In genomic region chr10:76260358-76261059, GRCm38 (mm10) we compare ENCODE assay signal across 13 mouse cellular contexts. TPM values are rescaled to one million over a fixed set of nuclear protein-coding genes. Genes with fewer than 3 reads are reported as not detected.
A peak's percentile ranks its signal among the peaks of the same experiment; 100 is the strongest.
DNase-seq lines count a peak whose midpoint lies in the region; ATAC-seq lines count a peak whose summit lies in the region.
"Had no signal": no experiment of that assay in that cellular context is flagged by ENCODE, and none has a peak within 500 bp of the region (broad histone marks: within the 10 kb centered on the region; RNA-seq: fewer than 3 reads in every experiment).

No protein-coding gene starts in this region.

- no peaks in the 10 kb centered on the region for H3K27me3 ChIP-seq in forebrain, embryonic 10.5 days (ENCODE audit: poor library complexity, severe bottlenecking)
- no peaks in the 10 kb centered on the region for H3K27me3 ChIP-seq in forebrain, embryonic 13.5 days
- H3K27me3 ChIP-seq: forebrain, embryonic 12.5 days; lung, embryonic 15.5 days had no signal

- H3K4me1 ChIP-seq in forebrain, embryonic 10.5 days: peaks cover 22% of the 10 kb centered on the region
- H3K4me1 ChIP-seq in forebrain, embryonic 13.5 days: no peaks in the 10 kb centered on the region; the same call in 1 of the 2 replicates
- H3K4me1 ChIP-seq: forebrain, embryonic 12.5 days had no signal

- no peak overlapping the region for H3K9ac ChIP-seq in forebrain, embryonic 13.5 days
- H3K9ac ChIP-seq: forebrain, embryonic 12.5 days; lung, embryonic 15.5 days had no signal

- no peak for DNase-seq in forebrain, embryonic 10.5 days (ENCODE audit: extremely low spot score, low spot score)
- DNase-seq in layer of hippocampus, adult 11-12 months (ENCODE audit: low spot score): peak; percentile 48
- no peak for DNase-seq in layer of hippocampus, postnatal 10 days (ENCODE audit: low spot score in 2 of 2)
- DNase-seq in R1 (ENCODE audit: low read depth, low spot score): peak; percentile 43
- peak; percentile 69 for DNase-seq in lung, postnatal 10 days
- DNase-seq in gastrocnemius, postnatal 36 days: no peak
- DNase-seq in MN1 (ENCODE audit: low spot score): no peak
- DNase-seq: cerebellum, adult 9-10 months had no signal

- no peaks in the 10 kb centered on the region for H3K9me3 ChIP-seq in forebrain, embryonic 10.5 days
- no peaks in the 10 kb centered on the region for H3K9me3 ChIP-seq in forebrain, embryonic 13.5 days (replicated peaks)
- H3K9me3 ChIP-seq: forebrain, embryonic 12.5 days; lung, embryonic 15.5 days had no signal

- H3K4me2 ChIP-seq in forebrain, embryonic 13.5 days: no peak overlapping the region
- H3K4me2 ChIP-seq: forebrain, embryonic 12.5 days; lung, embryonic 15.5 days had no signal

- peaks cover 12% of the 10 kb centered on the region for H3K36me3 ChIP-seq in forebrain, embryonic 10.5 days (replicated peaks)
- H3K36me3 ChIP-seq in forebrain, embryonic 13.5 days (ENCODE audit: poor library complexity, severe bottlenecking): peaks cover 20% of the 10 kb centered on the region

- 60% methylated on average over 11 of the region's 11 CpGs for WGBS in forebrain, embryonic 10.5 days
- 62% methylated on average over 11 of the region's 11 CpGs for WGBS in forebrain, embryonic 13.5 days

- no peak overlapping the region for H3K4me3 ChIP-seq in forebrain, embryonic 10.5 days
- H3K4me3 ChIP-seq in forebrain, embryonic 13.5 days: no peak overlapping the region
- H3K4me3 ChIP-seq: forebrain, embryonic 12.5 days; lung, embryonic 15.5 days had no signal

- intact Hi-C loops in gastrocnemius, postnatal 36 days (cut with DNase I): no loop called here

- no peak for ATAC-seq in forebrain, embryonic 13.5 days
- ATAC-seq: activated CD4-positive, CD25-positive, alpha-beta regulatory T cell, adult 4 months had no signal

- 0 out of 2 replicates have a peak overlapping the region, but pooled peaks have one; percentile 5 for H3K27ac ChIP-seq in forebrain, embryonic 10.5 days
- H3K27ac ChIP-seq in forebrain, embryonic 13.5 days: no peak overlapping the region
- H3K27ac ChIP-seq: forebrain, embryonic 12.5 days; lung, embryonic 15.5 days had no signal

RNA-seq across cellular contexts. Expression of gene S100b, which starts 6.9 kb away (rescaled TPM):
- polyA plus RNA-seq in forebrain, embryonic 10.5 days (2016; fragmentation: Nextera tagmentation; extraction: Ambion mirVana): 0.10 TPM in 1 of 2 replicates, not detected in the other
- polyA plus RNA-seq in forebrain, embryonic 13.5 days (2015; fragmentation: Nextera tagmentation; extraction: Ambion mirVana): 0.47 TPM in 1 of 2 replicates, not detected in the other
- 10 to 100 TPM; 46.1 to 50.0 TPM for total RNA-seq in layer of hippocampus, postnatal 10 days (2021)
- total RNA-seq in gastrocnemius, postnatal 36 days (2021): 1 to 10 TPM; 1.2 to 3.5 TPM
- total RNA-seq: neutrophil, adult 5-6 weeks had no signal
- polyA plus RNA-seq: activated CD4-positive, CD25-positive, alpha-beta regulatory T cell, adult 4 months had no signal

RNA-seq across cellular contexts. Expression of gene Prmt2, which starts 22.8 kb away (rescaled TPM):
- 57.5 and 63.0 TPM in 2 replicates for polyA plus RNA-seq in forebrain, embryonic 10.5 days (2016; fragmentation: Nextera tagmentation; extraction: Ambion mirVana)
- 173 and 181 TPM in 2 replicates for polyA plus RNA-seq in forebrain, embryonic 13.5 days (2015; fragmentation: Nextera tagmentation; extraction: Ambion mirVana)
- total RNA-seq in layer of hippocampus, postnatal 10 days (2021): 100 to 1,000 TPM in 1 of 2 experiments, 10 to 100 TPM in 1; 95.7 to 100 TPM
- 1 to 10 TPM; 1.7 to 2.7 TPM for total RNA-seq in gastrocnemius, postnatal 36 days (2021)

Comparison
In these comparisons a context has a peak if more than half of its experiments do, and no peak if none do; other contexts are left out.
1. DNase-seq: peak in layer of hippocampus, adult 11-12 months (single experiment), R1 (single experiment) and lung, postnatal 10 days (single experiment); none in forebrain, embryonic 10.5 days (single experiment), layer of hippocampus, postnatal 10 days (0 of 2), gastrocnemius, postnatal 36 days (0 of 2) and MN1 (single experiment).
2. RNA of gene S100b, which starts 6.9 kb away (total RNA-seq): 46.1 to 50.0 TPM in layer of hippocampus, postnatal 10 days; 1.2 to 3.5 TPM in gastrocnemius, postnatal 36 days; every median in the first group is over 10 times any median in the second.
3. RNA of gene Prmt2, which starts 22.8 kb away (total RNA-seq): 95.7 to 100 TPM in layer of hippocampus, postnatal 10 days; 1.7 to 2.7 TPM in gastrocnemius, postnatal 36 days; every median in the first group is over 10 times any median in the second.